Mouse (Mus musculus) midbrain, postnatal 0 days (tissue): ENCODE measurements around the gene Kcnj14. TPM values are rescaled to one million over a fixed set of nuclear protein-coding genes. Genes with fewer than 3 reads are reported as not detected.

Experiments
- ATAC-seq: fragments of 200-750 bp; cut with Nextera tagmentation; 2 replicates; pipeline ENCODE4 v1.8.0; 2017; ENCODE audit warnings: moderate number of reproducible peaks, mild to moderate bottlenecking, moderate TSS enrichment, moderate library complexity; ENCODE audit not compliant: low FRiP score
- DNase-seq: peaks from one replicate; pipeline ENCODE4 v3.0.0-alpha.2; 2015; ENCODE audit warnings: low spot score
- H3K27ac ChIP-seq: fragments of 300-500 bp; sonication (generic); 2 replicates; pipeline ENCODE4 v1.5.1; 2014; ENCODE audit warnings: low read depth, mild to moderate bottlenecking, low read length, mixed read lengths
- H3K27me3 ChIP-seq: fragments of 300-500 bp; sonication (generic); 2 replicates; pipeline ENCODE4 v1.6.1; 2014; ENCODE audit warnings: low read length, control low read depth, mixed read lengths; ENCODE audit not compliant: insufficient read depth
- H3K36me3 ChIP-seq: fragments of 300-500 bp; sonication (generic); 2 replicates; pipeline ENCODE4 v1.6.1; 2014; ENCODE audit warnings: low read length, control low read depth, mixed read lengths; ENCODE audit not compliant: insufficient read depth
- H3K4me1 ChIP-seq: fragments of 300-500 bp; sonication (generic); 2 replicates; pipeline ENCODE4 v1.6.1; 2014; ENCODE audit warnings: mild to moderate bottlenecking, control low read depth, antibody characterized with exemption, low read length, mixed read lengths; ENCODE audit not compliant: insufficient read depth
- H3K4me2 ChIP-seq: fragments of 300-500 bp; sonication (generic); 2 replicates; pipeline ENCODE4 v1.6.1; 2014; ENCODE audit warnings: low read depth, mild to moderate bottlenecking, low read length, mixed read lengths; ENCODE audit not compliant: poor library complexity, severe bottlenecking
- H3K4me3 ChIP-seq: fragments of 300-500 bp; sonication (generic); 2 replicates; pipeline ENCODE4 v1.5.1; 2014; ENCODE audit warnings: low read depth, mild to moderate bottlenecking, low read length, moderate library complexity
- H3K9ac ChIP-seq: fragments of 300-500 bp; sonication (generic); replicated peaks from 2 replicates; pipeline ENCODE4 v1.6.1; 2014; ENCODE audit warnings: mild to moderate bottlenecking, low read length, moderate library complexity, mixed read lengths; ENCODE audit not compliant: poor library complexity, severe bottlenecking
- H3K9me3 ChIP-seq: fragments of 300-500 bp; sonication (generic); 2 replicates; pipeline ENCODE4 v1.6.1; 2016; ENCODE audit warnings: low read length, control low read depth
- CTCF ChIP-seq: IDR thresholded peaks from 2 replicates; pipeline ENCODE4 v1.5.1; 2016; ENCODE audit warnings: antibody characterized with exemption, mild to moderate bottlenecking
- WGBS: fragments of 180-500 bp; shearing (Covaris S2); extraction: QIAGEN DNeasy Blood & Tissue Kit; methylation state at CpG from one replicate; pipeline ENCODE4 v1.1.7; 2014; 5-methylcytosine and 5-hydroxymethylcytosine counted together
- polyA plus RNA-seq: library from polyadenylated mRNA; unstranded; fragments of >200 nt; fragmentation: Nextera tagmentation; extraction: Ambion mirVana; gene quantifications from 2 replicates; pipeline ENCODE4 v1.2.1, GENCODE M21; 2015
- total RNA-seq: library from RNA; depleted of rRNA; stranded (reverse); fragments of >200 nt; gene quantifications from 2 replicates; pipeline ENCODE4 v1.2.3, GENCODE M21; 2014; rRNA removed

Gene Kcnj14
- total and polyA plus RNA-seq, 2 experiments from 2014 or later: 1.5 to 2.1 TPM

- Histone ChIP-seq H3K4me1 (no peaks in the 10 kb centered on the region), H3K4me3 (no peak overlapping the region), H3K9ac (no peak overlapping the region), H3K4me2 (no peak overlapping the region), H3K9me3 (no peaks in the 10 kb centered on the region), H3K27ac (no peak overlapping the region), H3K27me3 (no peaks in the 10 kb centered on the region), H3K36me3 (no peaks in the 10 kb centered on the region)
- DNase-seq (no peak), ATAC-seq (no peak)
- TF ChIP-seq CTCF: no peak
- 56% methylated on average over 5 of the region's 8 CpGs for WGBS
Measured at GRCm38 (mm10) chr7:45766764-45767163, 57.8 kb downstream of the Kcnj14 start.

Other genes with a start within 250 kb of the Kcnj14 start
- gene Fgf21, start 209.3 kb downstream of the Kcnj14 start, total RNA-seq: not detected in 2 replicates
- not detected in 2 replicates for gene Fgf21, start 209.3 kb downstream of the Kcnj14 start, polyA plus RNA-seq
- gene Fut1, start 207.5 kb downstream of the Kcnj14 start, total RNA-seq: not detected in 2 replicates
- not detected in 2 replicates for gene Fut1, start 207.5 kb downstream of the Kcnj14 start, polyA plus RNA-seq
- gene Izumo1, start 203.0 kb downstream of the Kcnj14 start, total RNA-seq: 0.11 TPM in 1 of 2 replicates, not detected in the other
- gene Izumo1, start 203.0 kb downstream of the Kcnj14 start, polyA plus RNA-seq: 0.11 TPM in 1 of 2 replicates, not detected in the other
- gene Rasip1, start 197.3 kb downstream of the Kcnj14 start, total RNA-seq: 36.0 and 38.5 TPM in 2 replicates
- gene Rasip1, start 197.3 kb downstream of the Kcnj14 start, polyA plus RNA-seq: 24.0 and 25.1 TPM in 2 replicates
- 2.7 and 3.3 TPM in 2 replicates for gene Mamstr, start 184.8 kb downstream of the Kcnj14 start, total RNA-seq
- 2.8 and 3.0 TPM in 2 replicates for gene Mamstr, start 184.8 kb downstream of the Kcnj14 start, polyA plus RNA-seq
- 0.99 TPM in 1 of 2 replicates, not detected in the other for gene Fut2, start 158.4 kb downstream of the Kcnj14 start, total RNA-seq
- gene Fut2, start 158.4 kb downstream of the Kcnj14 start, polyA plus RNA-seq: 0.27 and 0.29 TPM in 2 replicates
- 1.3 and 1.4 TPM in 2 replicates for gene Ntn5, start 140.8 kb downstream of the Kcnj14 start, total RNA-seq
- gene Ntn5, start 140.8 kb downstream of the Kcnj14 start, polyA plus RNA-seq: 0.37 and 0.73 TPM in 2 replicates
- gene Sec1, start 130.4 kb downstream of the Kcnj14 start, total RNA-seq: 0.28 and 1.0 TPM in 2 replicates
- gene Sec1, start 130.4 kb downstream of the Kcnj14 start, polyA plus RNA-seq: 0.37 and 0.79 TPM in 2 replicates
- gene Car11, start 124.9 kb downstream of the Kcnj14 start, total RNA-seq: 118 and 130 TPM in 2 replicates
- 107 and 114 TPM in 2 replicates for gene Car11, start 124.9 kb downstream of the Kcnj14 start, polyA plus RNA-seq
- gene Dbp, start 119.7 kb downstream of the Kcnj14 start, total RNA-seq: 8.4 and 9.6 TPM in 2 replicates
- gene Dbp, start 119.7 kb downstream of the Kcnj14 start, polyA plus RNA-seq: 4.6 and 4.8 TPM in 2 replicates
- 801 and 989 TPM in 2 replicates for gene Rpl18, start 109.3 kb downstream of the Kcnj14 start, total RNA-seq
- 473 and 492 TPM in 2 replicates for gene Rpl18, start 109.3 kb downstream of the Kcnj14 start, polyA plus RNA-seq
- 22.4 and 23.5 TPM in 2 replicates for gene Sphk2, start 106.8 kb downstream of the Kcnj14 start, total RNA-seq
- gene Sphk2, start 106.8 kb downstream of the Kcnj14 start, polyA plus RNA-seq: 15.8 and 18.1 TPM in 2 replicates
- 0.14 TPM in 1 of 2 replicates, not detected in the other for gene Fam83e, start 103.6 kb downstream of the Kcnj14 start, total RNA-seq
- 0.16 and 0.25 TPM in 2 replicates for gene Fam83e, start 103.6 kb downstream of the Kcnj14 start, polyA plus RNA-seq
- not detected in 2 replicates for gene Spaca4, start 99.0 kb downstream of the Kcnj14 start, total RNA-seq
- gene Spaca4, start 99.0 kb downstream of the Kcnj14 start, polyA plus RNA-seq: not detected in 2 replicates
- gene Lmtk3, start 41.0 kb downstream of the Kcnj14 start, total RNA-seq: 170 and 172 TPM in 2 replicates
- gene Lmtk3, start 41.0 kb downstream of the Kcnj14 start, polyA plus RNA-seq: 13.7 and 19.1 TPM in 2 replicates
- gene Sult2b1, start 40.1 kb downstream of the Kcnj14 start, total RNA-seq: 5.0 and 5.1 TPM in 2 replicates
- gene Sult2b1, start 40.1 kb downstream of the Kcnj14 start, polyA plus RNA-seq: 5.6 and 6.1 TPM in 2 replicates
- 210 and 223 TPM in 2 replicates for gene Cyth2, start 10.2 kb downstream of the Kcnj14 start, total RNA-seq
- gene Cyth2, start 10.2 kb downstream of the Kcnj14 start, polyA plus RNA-seq: 219 and 236 TPM in 2 replicates
- gene Grwd1, start 6.2 kb upstream of the Kcnj14 start, total RNA-seq: 31.3 and 34.2 TPM in 2 replicates
- 48.7 and 52.9 TPM in 2 replicates for gene Grwd1, start 6.2 kb upstream of the Kcnj14 start, polyA plus RNA-seq
- 170 and 207 TPM in 2 replicates for gene Kdelr1, start 48.0 kb upstream of the Kcnj14 start, total RNA-seq
- 52.0 and 54.8 TPM in 2 replicates for gene Kdelr1, start 48.0 kb upstream of the Kcnj14 start, polyA plus RNA-seq
- gene Grin2d, start 53.6 kb upstream of the Kcnj14 start, total RNA-seq: 51.6 and 51.7 TPM in 2 replicates
- 5.4 and 6.6 TPM in 2 replicates for gene Grin2d, start 53.6 kb upstream of the Kcnj14 start, polyA plus RNA-seq
- 0.38 TPM in 1 of 2 replicates, not detected in the other for gene Syngr4, start 71.9 kb upstream of the Kcnj14 start, total RNA-seq
- gene Syngr4, start 71.9 kb upstream of the Kcnj14 start, polyA plus RNA-seq: 0.25 and 0.30 TPM in 2 replicates
- 27.4 and 41.6 TPM in 2 replicates for gene Tmem143, start 72.2 kb upstream of the Kcnj14 start, total RNA-seq
- gene Tmem143, start 72.2 kb upstream of the Kcnj14 start, polyA plus RNA-seq: 5.5 and 5.6 TPM in 2 replicates
- gene Emp3, start 96.6 kb upstream of the Kcnj14 start, total RNA-seq: 12.8 and 17.0 TPM in 2 replicates
- 36.4 and 38.5 TPM in 2 replicates for gene Emp3, start 96.6 kb upstream of the Kcnj14 start, polyA plus RNA-seq
- 4.2 and 7.2 TPM in 2 replicates for gene Ccdc114, start 99.3 kb upstream of the Kcnj14 start, total RNA-seq
- 4.3 and 5.8 TPM in 2 replicates for gene Ccdc114, start 99.3 kb upstream of the Kcnj14 start, polyA plus RNA-seq
- 1.3 and 2.1 TPM in 2 replicates for gene Abcc6, start 205.5 kb upstream of the Kcnj14 start, total RNA-seq
- 0.43 and 0.89 TPM in 2 replicates for gene Abcc6, start 205.5 kb upstream of the Kcnj14 start, polyA plus RNA-seq
- 44.2 and 56.3 TPM in 2 replicates for gene Nomo1, start 208.9 kb upstream of the Kcnj14 start, total RNA-seq
- gene Nomo1, start 208.9 kb upstream of the Kcnj14 start, polyA plus RNA-seq: 35.8 and 38.7 TPM in 2 replicates